Mouse (Mus musculus) heart, embryonic 13.5 days (tissue): ENCODE measurements around the gene Vmn1r4. TPM values are rescaled to one million over a fixed set of nuclear protein-coding genes. Genes with fewer than 3 reads are reported as not detected.

ENCODE experiments used
- ATAC-seq: fragments of 200-750 bp; cut with Nextera tagmentation; 2 replicates; pipeline ENCODE4 v1.8.0; 2017; ENCODE audit warnings: moderate TSS enrichment; ENCODE audit not compliant: insufficient number of reproducible peaks, low FRiP score, low TSS enrichment; ENCODE audit errors: extremely low read depth
- H3K27ac ChIP-seq: fragments of 300-500 bp; sonication (generic); replicated peaks from 2 replicates; pipeline ENCODE4 v1.5.1; 2015; ENCODE audit warnings: moderate library complexity, mild to moderate bottlenecking, inconsistent platforms
- H3K27me3 ChIP-seq: fragments of 300-500 bp; sonication (generic); replicated peaks from 2 replicates; pipeline ENCODE4 v1.6.1; 2015; ENCODE audit warnings: mild to moderate bottlenecking, inconsistent platforms
- H3K36me3 ChIP-seq: fragments of 300-500 bp; sonication (generic); 2 replicates; pipeline ENCODE4 v1.6.1; 2015; ENCODE audit warnings: mild to moderate bottlenecking, inconsistent platforms
- H3K4me1 ChIP-seq: fragments of 300-500 bp; sonication (generic); 2 replicates; pipeline ENCODE4 v1.6.1; 2015; ENCODE audit warnings: inconsistent platforms
- H3K4me2 ChIP-seq: fragments of 300-500 bp; sonication (generic); 2 replicates; pipeline ENCODE4 v1.6.1; 2015; ENCODE audit warnings: inconsistent platforms, mild to moderate bottlenecking, moderate library complexity
- H3K4me3 ChIP-seq: fragments of 300-500 bp; sonication (generic); 2 replicates; pipeline ENCODE4 v1.5.1; 2015; ENCODE audit warnings: moderate library complexity, mild to moderate bottlenecking, inconsistent platforms
- H3K9ac ChIP-seq: fragments of 300-500 bp; sonication (generic); 2 replicates; pipeline ENCODE4 v1.6.1; 2015; ENCODE audit warnings: inconsistent platforms, mild to moderate bottlenecking, moderate library complexity
- H3K9me3 ChIP-seq: fragments of 300-500 bp; sonication (generic); 2 replicates; pipeline ENCODE4 v1.6.1; 2016; ENCODE audit warnings: inconsistent platforms
- WGBS: fragments of 180-500 bp; shearing (Covaris S2); methylation state at CpG from one replicate; pipeline ENCODE4 v1.1.7; 2015; ENCODE audit warnings: mixed read lengths; 5-methylcytosine and 5-hydroxymethylcytosine counted together
- polyA plus RNA-seq: library from polyadenylated mRNA; unstranded; fragments of >200 nt; fragmentation: Nextera tagmentation; extraction: Ambion mirVana; gene quantifications from 2 replicates; pipeline ENCODE4 v1.2.1, GENCODE M21; 2015

Gene Vmn1r4
- polyA plus RNA-seq, 1 experiment from 2014 or later = 0.09 TPM

- peaks cover 82% of the 10 kb centered on the region for H3K4me1 ChIP-seq
- peak overlapping the region; percentile 84 for H3K27ac ChIP-seq
- peak overlapping the region; percentile 29 for H3K4me3 ChIP-seq
- WGBS = 32% methylated on average over 12 of the region's 12 CpGs
- H3K9me3 ChIP-seq = no peaks in the 10 kb centered on the region
- no peaks in the 10 kb centered on the region for H3K27me3 ChIP-seq
- 0 out of 2 replicates have a peak, but pooled peaks cover 2% of the 10 kb centered on the region for H3K36me3 ChIP-seq
- peak overlapping the region; percentile 72 for H3K4me2 ChIP-seq
- ATAC-seq = no peak
- H3K9ac ChIP-seq = peak overlapping the region; percentile 62
These were observed 6.0 kb upstream of the Vmn1r4 start for GRCm38 (mm10) chr6:56917578-56918368.

DNA sequence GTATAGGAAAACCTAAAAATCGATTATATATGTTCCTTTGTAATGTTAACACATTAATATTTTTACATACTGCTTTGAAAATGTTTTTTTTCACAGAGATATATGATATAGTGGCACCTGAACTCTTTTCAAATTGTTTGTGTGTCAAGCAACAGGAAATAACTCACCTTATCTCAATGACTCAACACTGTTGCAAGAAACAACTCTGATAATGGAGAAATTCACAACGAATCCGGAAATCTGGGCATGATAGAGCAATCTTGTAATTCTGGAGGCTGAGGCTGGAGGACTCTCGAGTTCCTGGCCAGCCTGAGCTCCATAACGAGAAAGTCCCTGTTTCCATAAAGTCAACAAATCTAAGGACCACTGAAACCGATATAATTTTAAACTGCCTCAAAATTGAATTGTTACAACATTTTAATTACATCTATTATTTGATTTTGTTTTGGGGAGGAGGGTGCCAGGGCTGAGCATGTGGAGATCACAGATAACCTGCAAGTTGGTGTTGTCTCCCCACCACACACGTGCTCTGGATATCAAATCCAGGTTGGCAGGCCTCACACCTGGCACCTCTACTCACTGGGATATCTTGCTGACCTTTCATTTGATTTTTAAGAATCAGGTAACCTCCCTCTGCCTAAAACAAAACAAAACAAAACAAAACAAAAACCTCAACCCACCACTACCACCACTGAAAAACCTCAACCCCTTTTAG lies 4.3 kb upstream of the Vmn1r4 start:
- peak overlapping the region; percentile 72 for H3K4me2 ChIP-seq
- WGBS = 53% methylated on average over 7 of the region's 7 CpGs
- ATAC-seq = no peak
- H3K9ac ChIP-seq = peak overlapping the region; percentile 15; the same call in 1 of the 2 replicates
- 0 out of 2 replicates have a peak, but pooled peaks cover 2% of the 10 kb centered on the region for H3K36me3 ChIP-seq
- peaks cover 72% of the 10 kb centered on the region for H3K4me1 ChIP-seq
- no peaks in the 10 kb centered on the region for H3K27me3 ChIP-seq
- peak overlapping the region; percentile 84 for H3K4me3 ChIP-seq
- H3K9me3 ChIP-seq = no peaks in the 10 kb centered on the region
- H3K27ac ChIP-seq = peak overlapping the region; percentile 59

DNA sequence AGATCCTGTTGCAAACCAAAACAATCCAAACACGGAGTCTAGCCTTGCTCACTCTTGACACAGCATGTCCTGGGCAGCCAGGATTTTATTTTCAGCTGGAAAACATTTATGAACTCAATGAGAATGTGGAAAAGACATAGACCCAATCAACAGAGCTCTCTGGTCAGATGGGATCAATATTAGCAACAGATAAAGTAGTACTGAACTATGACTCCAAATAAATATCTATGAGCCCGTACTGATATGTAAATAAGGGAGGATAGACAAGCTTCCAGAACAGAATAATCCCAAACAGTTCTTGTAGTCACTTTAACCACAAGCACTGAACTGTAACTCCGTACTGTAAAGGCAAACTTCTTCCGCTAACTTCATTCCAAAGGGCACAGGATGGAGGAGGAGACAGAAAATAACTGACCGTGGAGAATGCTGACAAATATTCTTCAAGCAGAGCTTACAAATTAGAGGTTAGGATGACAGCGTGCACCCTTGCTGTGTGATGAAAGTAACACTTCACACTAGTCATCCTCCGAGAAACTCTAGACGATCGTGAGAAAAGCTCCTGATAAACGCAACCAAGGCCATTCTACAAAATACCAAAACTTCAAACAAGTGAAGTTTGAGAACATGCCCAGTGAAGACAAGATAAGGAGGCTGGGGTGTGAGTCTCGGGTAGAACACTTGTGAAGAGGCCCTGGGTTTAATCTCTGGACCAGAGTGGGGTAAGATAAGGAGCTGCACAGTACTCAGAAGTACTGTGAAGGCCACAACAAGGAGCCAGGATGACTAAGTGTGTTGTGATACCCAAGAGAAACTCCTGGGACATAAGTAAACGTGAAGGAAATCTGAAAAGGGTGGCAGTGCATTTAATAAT lies 3.4 kb upstream of the Vmn1r4 start:
- peak overlapping the region; percentile 72 for H3K4me2 ChIP-seq
- WGBS = 18% methylated on average over 12 of the region's 12 CpGs
- H3K9ac ChIP-seq = peak overlapping the region; percentile 15

DNA sequence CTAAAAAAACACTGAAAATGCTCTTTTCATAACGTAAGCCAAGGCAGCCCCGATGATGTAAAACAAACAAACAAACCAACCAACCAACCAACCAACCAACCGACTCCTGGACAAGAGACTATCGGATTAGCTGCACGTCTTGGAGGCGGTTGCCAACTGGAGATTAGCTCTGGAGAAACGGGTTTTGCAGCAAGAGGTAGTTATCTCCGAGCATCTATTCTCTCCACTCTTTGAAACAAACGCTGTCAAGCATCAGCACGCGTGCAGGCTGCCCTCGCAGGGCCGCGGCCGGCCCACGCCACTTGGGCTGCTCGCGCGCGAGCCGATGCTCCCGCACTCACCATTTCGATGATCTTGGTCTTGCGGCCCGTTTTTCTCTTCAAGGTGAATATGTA lies 487 bp upstream of the Vmn1r4 start:
- peaks cover 4% of the 10 kb centered on the region; the same call in 1 of the 2 replicates for H3K27me3 ChIP-seq
- 0 out of 2 replicates have a peak, but pooled peaks cover 3% of the 10 kb centered on the region for H3K9me3 ChIP-seq
- no peak for ATAC-seq
- peaks cover 48% of the 10 kb centered on the region for H3K4me1 ChIP-seq
- H3K9ac ChIP-seq = peak overlapping the region; percentile 87
- H3K36me3 ChIP-seq = no peaks in the 10 kb centered on the region
- H3K27ac ChIP-seq = peak overlapping the region; percentile 83
- peak overlapping the region; percentile 72 for H3K4me2 ChIP-seq
- peak overlapping the region; percentile 84 for H3K4me3 ChIP-seq
- WGBS = 0% methylated on average over 25 of the region's 25 CpGs

More for the DNA sequence above, 3.4 kb upstream of the Vmn1r4 start:
- no peak for ATAC-seq
- Histone ChIP-seq H3K9me3 (no peaks in the 10 kb centered on the region), H3K27ac (peak overlapping the region; percentile 59), H3K36me3 (no peaks in the 10 kb centered on the region), H3K4me1 (peaks cover 75% of the 10 kb centered on the region), H3K4me3 (peak overlapping the region; percentile 84), H3K27me3 (no peaks in the 10 kb centered on the region)

- WGBS = 64% methylated on average over 4 of the region's 4 CpGs
- Histone ChIP-seq H3K9me3 (0 out of 2 replicates have a peak, but pooled peaks cover 5% of the 10 kb centered on the region), H3K9ac (no peak overlapping the region), H3K27me3 (no peaks in the 10 kb centered on the region), H3K4me3 (no peak overlapping the region), H3K4me1 (no peaks in the 10 kb centered on the region), H3K4me2 (no peak overlapping the region), H3K27ac (no peak overlapping the region), H3K36me3 (no peaks in the 10 kb centered on the region)
- no peak for ATAC-seq
These were observed 8.0 kb downstream of the Vmn1r4 start for GRCm38 (mm10) chr6:56931648-56932415.

- no peak for ATAC-seq
- no peaks in the 10 kb centered on the region for H3K36me3 ChIP-seq
- H3K9me3 ChIP-seq = 0 out of 2 replicates have a peak, but pooled peaks cover 5% of the 10 kb centered on the region
- H3K4me3 ChIP-seq = no peak overlapping the region
- H3K4me1 ChIP-seq = no peaks in the 10 kb centered on the region
- H3K27ac ChIP-seq = no peak overlapping the region
- no peak overlapping the region for H3K4me2 ChIP-seq
- H3K9ac ChIP-seq = no peak overlapping the region
- no peaks in the 10 kb centered on the region for H3K27me3 ChIP-seq
- WGBS = 53% methylated on average over 2 of the region's 2 CpGs
These were observed 8.6 kb downstream of the Vmn1r4 start for GRCm38 (mm10) chr6:56932464-56932863.

DNA sequence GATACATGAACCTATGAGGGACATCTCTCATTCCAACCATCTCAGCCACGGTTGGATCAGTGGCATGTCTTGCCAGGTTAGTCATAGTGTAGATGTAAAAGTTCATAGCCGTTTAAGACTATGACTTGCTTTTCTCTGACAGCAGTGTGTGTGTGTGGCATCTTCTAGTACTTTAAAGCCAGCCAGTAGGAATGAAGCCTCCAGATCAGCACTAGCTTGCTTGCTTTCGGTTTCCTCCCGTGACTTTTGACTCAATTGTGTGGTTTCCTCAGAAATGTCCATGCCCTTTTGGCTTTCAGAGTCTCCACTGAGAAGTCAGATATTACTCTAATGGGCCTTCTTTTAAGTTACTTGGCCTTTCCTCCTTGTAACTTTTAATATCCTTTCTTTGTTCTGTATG lies 10.6 kb downstream of the Vmn1r4 start:
- WGBS = 68% methylated on average over 4 of the region's 4 CpGs
- H3K4me2 ChIP-seq = no peak overlapping the region

DNA sequence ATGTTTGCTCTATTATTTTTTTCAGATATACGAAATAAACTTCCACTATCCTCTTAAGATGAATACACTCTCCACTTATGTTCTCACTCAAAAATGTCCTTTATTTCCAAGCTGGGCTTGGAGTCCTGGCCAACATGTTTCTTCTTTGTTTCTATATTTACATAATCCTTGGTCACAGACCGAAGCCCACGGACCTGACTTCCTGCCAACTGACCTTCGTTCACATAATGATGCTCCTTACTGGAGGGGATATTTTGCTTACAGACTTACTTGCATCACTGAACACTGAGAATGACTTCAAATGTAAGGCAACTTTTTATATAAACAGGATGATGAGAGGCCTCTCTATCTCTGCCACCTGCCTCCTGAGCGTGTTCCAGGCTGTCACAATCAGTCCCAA lies 32.6 kb downstream of the Vmn1r4 start:
- H3K4me2 ChIP-seq = no peak overlapping the region
- no peaks in the 10 kb centered on the region for H3K4me1 ChIP-seq
- no peak for ATAC-seq
- H3K9me3 ChIP-seq = no peaks in the 10 kb centered on the region
- no peak overlapping the region for H3K4me3 ChIP-seq
- no peak overlapping the region for H3K27ac ChIP-seq
- no peaks in the 10 kb centered on the region for H3K27me3 ChIP-seq
- no peaks in the 10 kb centered on the region for H3K36me3 ChIP-seq
- no peak overlapping the region for H3K9ac ChIP-seq
- 71% methylated on average over 5 of the region's 5 CpGs for WGBS

More for the DNA sequence above, 10.6 kb downstream of the Vmn1r4 start:
- ATAC-seq = no peak
- Histone ChIP-seq H3K36me3 (no peaks in the 10 kb centered on the region), H3K4me1 (no peaks in the 10 kb centered on the region), H3K9me3 (no peaks in the 10 kb centered on the region), H3K9ac (no peak overlapping the region), H3K4me3 (no peak overlapping the region), H3K27me3 (no peaks in the 10 kb centered on the region), H3K27ac (no peak overlapping the region)

DNA sequence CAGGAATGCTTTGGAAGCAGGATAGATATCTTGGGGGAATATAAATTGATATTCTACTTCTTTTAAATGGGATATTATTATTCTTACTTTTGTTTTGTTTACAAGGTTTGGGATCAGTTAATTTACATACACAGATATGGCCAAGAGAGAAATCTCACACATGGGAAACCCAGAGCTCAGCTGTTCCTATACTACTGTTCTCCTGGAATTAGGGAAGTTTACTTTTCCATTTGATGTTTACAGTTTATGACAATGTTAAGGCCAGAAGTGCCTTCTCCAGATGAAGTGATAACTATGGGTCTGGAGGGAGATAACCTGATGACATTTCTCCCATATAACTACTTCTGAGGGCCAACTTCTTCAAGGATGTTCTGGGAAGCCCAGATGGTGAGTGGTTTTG lies 46.2 kb downstream of the Vmn1r4 start, which contains the start of gene Vmn1r5:
Vmn1r5 (plus strand) TSS at position 301 of the 400 bp plus-strand sequence.
- H3K9ac ChIP-seq = no peak within 1 kb of the TSS
- H3K27me3 ChIP-seq = no peaks in the 10 kb centered on the region
- no peaks in the 10 kb centered on the region for H3K9me3 ChIP-seq
- H3K27ac ChIP-seq = no peak within 1 kb of the TSS
- H3K36me3 ChIP-seq = no peaks in the 10 kb centered on the region
- H3K4me2 ChIP-seq = no peak within 1 kb of the TSS
- H3K4me3 ChIP-seq = no peak within 1 kb of the TSS
- H3K4me1 ChIP-seq = no peaks in the 10 kb centered on the region
- no peak for ATAC-seq

DNA sequence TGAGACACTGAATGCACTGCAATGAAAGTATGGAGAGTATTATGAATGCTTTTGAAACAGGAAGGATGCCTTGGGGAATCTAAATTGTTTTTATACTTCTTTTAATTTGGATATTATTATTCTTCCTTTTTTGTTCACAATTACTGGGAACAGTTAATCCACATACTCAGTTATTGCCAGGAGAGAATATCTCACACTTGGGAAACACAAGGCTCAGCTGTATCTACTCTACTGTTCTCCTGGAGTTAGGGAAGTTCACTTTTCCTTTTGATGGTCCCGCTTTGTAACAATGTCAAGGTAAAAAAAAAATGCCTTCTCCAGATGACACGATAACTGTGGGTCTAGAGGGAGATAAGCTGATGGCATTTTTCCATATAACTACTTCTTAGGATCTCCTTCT lies 73.1 kb downstream of the Vmn1r4 start, which contains the start of gene Vmn1r6:
Vmn1r6 (plus strand) TSS at position 301 of the 400 bp plus-strand sequence.
- WGBS = 58% methylated on average over 2 of the region's 2 CpGs
- H3K9ac ChIP-seq = no peak within 1 kb of the TSS
- H3K36me3 ChIP-seq = no peaks in the 10 kb centered on the region
- H3K4me2 ChIP-seq = no peak within 1 kb of the TSS
- no peak within 1 kb of the TSS for H3K4me3 ChIP-seq
- H3K27ac ChIP-seq = no peak within 1 kb of the TSS
- no peaks in the 10 kb centered on the region for H3K4me1 ChIP-seq
- no peaks in the 10 kb centered on the region for H3K9me3 ChIP-seq
- ATAC-seq = no peak
- H3K27me3 ChIP-seq = no peaks in the 10 kb centered on the region
